Mouse (Mus musculus) hindbrain, embryonic 15.5 days (tissue): ENCODE data around the gene Gm49320. TPM values are rescaled to one million over a fixed set of nuclear protein-coding genes. Genes with fewer than 3 reads are reported as not detected.

Experiments used
- ATAC-seq: fragments of 200-750 bp; cut with Nextera tagmentation; 2 replicates; pipeline ENCODE4 v1.8.0; 2017; ENCODE audit warnings: low read depth, moderate number of reproducible peaks, moderate TSS enrichment; ENCODE audit not compliant: low FRiP score
- H3K27ac ChIP-seq: fragments of 300-500 bp; sonication (generic); replicated peaks from 2 replicates; pipeline ENCODE4 v1.5.1; 2015; ENCODE audit warnings: mild to moderate bottlenecking, inconsistent platforms
- H3K27me3 ChIP-seq: fragments of 300-500 bp; sonication (generic); 2 replicates; pipeline ENCODE4 v1.6.1; 2015; ENCODE audit warnings: control low read depth, inconsistent platforms
- H3K36me3 ChIP-seq: fragments of 300-500 bp; sonication (generic); 2 replicates; pipeline ENCODE4 v1.6.1; 2015; ENCODE audit warnings: control low read depth, inconsistent platforms
- H3K4me1 ChIP-seq: fragments of 300-500 bp; sonication (generic); replicated peaks from 2 replicates; pipeline ENCODE4 v1.6.1; 2015; ENCODE audit warnings: control low read depth, inconsistent platforms
- H3K4me2 ChIP-seq: fragments of 300-500 bp; sonication (generic); 2 replicates; pipeline ENCODE4 v1.6.1; 2015; ENCODE audit warnings: moderate library complexity, mild to moderate bottlenecking, inconsistent platforms
- H3K4me3 ChIP-seq: fragments of 300-500 bp; sonication (generic); 2 replicates; pipeline ENCODE4 v1.5.1; 2015; ENCODE audit warnings: mild to moderate bottlenecking, inconsistent platforms
- H3K9ac ChIP-seq: fragments of 300-500 bp; sonication (generic); 2 replicates; pipeline ENCODE4 v1.6.1; 2015; ENCODE audit warnings: inconsistent platforms
- H3K9me3 ChIP-seq: fragments of 300-500 bp; sonication (generic); 2 replicates; pipeline ENCODE4 v1.6.1; 2016; ENCODE audit warnings: control low read depth, inconsistent platforms
- WGBS: fragments of 180-500 bp; shearing (Covaris S2); methylation state at CpG from one replicate; pipeline ENCODE4 v1.1.7; 2015; 5-methylcytosine and 5-hydroxymethylcytosine counted together
- polyA plus RNA-seq: library from polyadenylated mRNA; unstranded; fragments of >200 nt; fragmentation: Nextera tagmentation; extraction: Ambion mirVana; gene quantifications from 2 replicates; pipeline ENCODE4 v1.2.1, GENCODE M21; 2015

The Gm49320 gene
- polyA plus RNA-seq: 0.83 and 0.92 TPM in 2 replicates

GRCm38 (mm10) chr8:4238434-4239192 is at the start of gene Gm49320, which contains the start of gene Map2k7:
TSS of gene Gm49320 (plus strand) at chr8:4238865.
TSS of gene Map2k7 (plus strand) at chr8:4238740.
- H3K4me3 ChIP-seq: peak within 1 kb of the TSS; percentile 51
- peak; percentile 96 for ATAC-seq
- WGBS: 0% methylated on average over 69 of the region's 71 CpGs
- no peaks in the 10 kb centered on the region for H3K9me3 ChIP-seq
- peak within 1 kb of the TSS; percentile 94 for H3K27ac ChIP-seq
- H3K4me2 ChIP-seq: peak within 1 kb of the TSS; percentile 69
- H3K27me3 ChIP-seq: no peaks in the 10 kb centered on the region
- H3K36me3 ChIP-seq: peaks cover 17% of the 10 kb centered on the region
- peaks cover 37% of the 10 kb centered on the region for H3K4me1 ChIP-seq
- peak within 1 kb of the TSS; percentile 55 for H3K9ac ChIP-seq

GRCm38 (mm10) chr8:4189031-4189722 is 49.5 kb upstream of the Gm49320 start:
- Histone ChIP-seq H3K27me3 (no peaks in the 10 kb centered on the region), H3K4me1 (peaks cover 12% of the 10 kb centered on the region), H3K4me3 (no peak overlapping the region), H3K9me3 (no peaks in the 10 kb centered on the region), H3K4me2 (no peak overlapping the region), H3K27ac (no peak overlapping the region), H3K36me3 (peaks cover 59% of the 10 kb centered on the region), H3K9ac (no peak overlapping the region)
- WGBS: 46% methylated on average over 3 of the region's 3 CpGs
- ATAC-seq: no peak

GRCm38 (mm10) chr8:4192305-4192704 is 46.4 kb upstream of the Gm49320 start:
- 31% methylated on average over 5 of the region's 5 CpGs for WGBS
- Histone ChIP-seq H3K4me1 (peaks cover 12% of the 10 kb centered on the region), H3K4me3 (no peak overlapping the region), H3K9me3 (no peaks in the 10 kb centered on the region), H3K9ac (no peak overlapping the region), H3K27me3 (no peaks in the 10 kb centered on the region), H3K4me2 (no peak overlapping the region), H3K36me3 (peaks cover 45% of the 10 kb centered on the region), H3K27ac (peak overlapping the region; percentile 76)
- ATAC-seq: peak; percentile 47

DNA sequence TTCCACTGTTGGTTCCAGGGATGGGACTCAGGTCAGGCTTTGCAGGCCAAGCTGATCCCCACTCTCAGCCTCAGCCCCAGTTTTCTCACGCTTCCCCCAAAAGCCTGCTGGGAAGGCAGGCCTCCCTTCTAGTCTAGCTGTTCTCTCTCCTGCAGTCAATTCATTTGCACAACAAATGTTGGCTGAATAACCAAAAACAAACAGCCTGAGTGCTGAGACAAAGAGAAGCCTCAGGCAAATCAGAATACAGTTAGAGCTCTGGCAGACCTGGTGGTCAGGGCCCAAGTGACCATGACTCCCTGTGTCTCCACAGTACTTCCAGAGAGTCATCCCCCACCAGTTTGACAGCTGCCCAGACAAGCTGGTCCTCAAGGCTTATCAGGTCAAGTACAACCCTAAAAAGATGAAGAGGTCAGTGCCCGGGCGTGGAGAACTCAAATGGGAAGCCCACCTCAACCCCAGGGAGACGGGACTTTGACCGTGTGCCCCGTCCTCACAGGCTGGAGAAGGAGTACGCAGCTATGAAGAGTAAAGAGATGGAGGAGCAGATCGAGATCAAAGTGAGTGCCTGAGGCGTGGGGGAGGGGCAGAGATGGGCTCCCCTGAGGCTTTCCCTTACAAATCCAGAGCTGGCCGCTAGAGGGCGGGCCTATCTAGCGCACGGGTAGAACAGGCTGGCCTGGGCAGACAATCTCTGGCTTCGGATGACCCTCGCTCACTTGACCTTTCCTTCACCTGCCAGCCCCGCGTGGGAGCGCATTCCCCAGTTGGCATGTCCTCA is 45.7 kb upstream of the Gm49320 start:
- Histone ChIP-seq H3K9ac (no peak overlapping the region), H3K4me1 (peaks cover 12% of the 10 kb centered on the region), H3K9me3 (no peaks in the 10 kb centered on the region), H3K4me3 (no peak overlapping the region), H3K27ac (peak overlapping the region; percentile 76), H3K36me3 (peaks cover 45% of the 10 kb centered on the region), H3K4me2 (no peak overlapping the region; the same call in 1 of the 2 replicates), H3K27me3 (no peaks in the 10 kb centered on the region)
- WGBS: 4% methylated on average over 18 of the region's 18 CpGs
- peak; percentile 79 for ATAC-seq

DNA sequence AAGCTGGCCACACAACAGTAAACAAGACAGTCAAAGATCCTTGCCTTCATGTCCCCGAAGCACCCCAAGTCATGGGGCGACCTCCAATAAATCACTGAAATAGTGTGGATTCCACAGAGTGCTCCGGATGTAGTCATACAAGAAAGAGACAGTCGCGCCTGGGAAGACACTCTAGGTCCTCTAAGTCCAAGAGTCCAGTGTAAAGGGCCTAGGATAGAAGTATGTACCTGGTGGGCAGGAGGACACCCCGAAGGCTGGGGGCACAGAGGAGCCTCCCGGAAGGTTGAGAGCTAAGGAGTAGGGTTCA is 45.1 kb upstream of the Gm49320 start:
- peaks cover 12% of the 10 kb centered on the region for H3K4me1 ChIP-seq
- ATAC-seq: no peak; the same call in 1 of the 2 replicates
- no peak overlapping the region for H3K4me3 ChIP-seq
- WGBS: 52% methylated on average over 7 of the region's 7 CpGs
- no peak overlapping the region for H3K9ac ChIP-seq
- H3K27ac ChIP-seq: peak overlapping the region; percentile 76
- no peaks in the 10 kb centered on the region for H3K27me3 ChIP-seq
- H3K9me3 ChIP-seq: no peaks in the 10 kb centered on the region
- peaks cover 41% of the 10 kb centered on the region for H3K36me3 ChIP-seq
- no peak overlapping the region; the same call in 1 of the 2 replicates for H3K4me2 ChIP-seq

DNA sequence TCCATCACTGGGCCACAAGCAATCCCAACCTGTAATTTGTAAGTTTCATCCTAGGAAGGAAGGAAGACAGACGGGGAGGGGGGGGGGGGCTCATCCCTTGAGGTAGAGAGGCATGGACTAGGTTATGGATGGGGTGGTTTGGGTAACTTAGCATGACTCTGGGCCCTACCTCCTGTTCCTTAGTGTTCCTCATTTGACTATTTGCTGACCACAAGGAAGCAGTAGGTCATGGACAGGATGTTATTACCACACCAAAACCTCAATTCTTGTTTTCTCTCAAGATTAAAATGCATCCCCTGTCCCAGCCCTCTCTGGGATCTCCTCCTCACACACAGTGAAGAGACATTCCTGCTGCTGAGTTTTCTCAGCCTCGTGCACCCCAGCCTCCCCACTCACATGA is 37.3 kb upstream of the Gm49320 start:
- H3K4me2 ChIP-seq: no peak overlapping the region
- peaks cover 3% of the 10 kb centered on the region for H3K27me3 ChIP-seq
- no peak overlapping the region for H3K4me3 ChIP-seq
- ATAC-seq: no peak
- WGBS: 71% methylated on average over 1 of the region's 2 CpGs
- peaks cover 70% of the 10 kb centered on the region for H3K36me3 ChIP-seq
- H3K9ac ChIP-seq: no peak overlapping the region
- no peaks in the 10 kb centered on the region for H3K9me3 ChIP-seq
- no peak overlapping the region for H3K27ac ChIP-seq
- peaks cover 5% of the 10 kb centered on the region for H3K4me1 ChIP-seq

DNA sequence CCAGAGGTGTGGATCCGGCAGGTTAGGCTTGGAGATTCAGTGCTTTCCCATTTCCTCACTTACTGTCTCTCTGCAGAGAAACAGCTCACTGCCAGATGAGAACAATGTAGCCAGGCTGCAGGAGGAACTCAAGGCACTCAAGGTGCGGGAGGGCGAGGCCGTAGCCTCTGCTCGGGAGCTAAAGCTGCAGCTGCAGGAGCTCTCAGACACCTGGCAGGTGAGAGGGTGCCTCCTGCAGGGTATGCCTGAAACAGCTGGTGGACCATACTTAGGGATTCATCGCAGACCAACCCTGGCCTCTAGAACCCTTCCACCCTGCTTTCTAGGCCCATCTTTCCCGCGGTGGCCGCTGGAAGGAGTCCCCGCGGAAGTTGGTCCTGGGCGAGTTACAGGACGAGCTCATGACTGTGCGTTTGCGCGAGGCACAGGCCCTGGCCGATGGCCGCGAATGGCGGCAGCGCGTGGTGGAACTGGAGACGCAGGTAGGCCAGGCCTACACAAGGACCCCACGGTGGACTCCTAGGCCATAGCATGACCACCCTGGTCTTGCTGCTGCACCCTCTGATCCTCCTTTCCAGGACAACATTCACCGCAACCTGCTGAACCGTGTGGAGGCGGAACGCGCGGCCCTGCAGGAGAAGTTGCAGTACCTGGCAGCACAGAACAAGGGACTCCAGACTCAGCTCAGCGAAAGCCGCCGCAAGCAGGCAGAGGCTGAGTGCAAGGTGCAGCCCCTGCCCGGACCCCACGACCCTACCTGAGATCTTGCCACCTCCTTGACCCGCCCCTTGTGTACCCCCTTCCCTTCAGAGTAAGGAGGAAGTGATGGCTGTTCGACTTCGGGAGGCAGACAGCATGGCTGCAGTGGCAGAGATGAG is 33.2 kb upstream of the Gm49320 start:
- Histone ChIP-seq H3K27ac (no peak overlapping the region), H3K9ac (no peak overlapping the region), H3K36me3 (peaks cover 53% of the 10 kb centered on the region), H3K4me3 (no peak overlapping the region), H3K4me2 (no peak overlapping the region), H3K9me3 (no peaks in the 10 kb centered on the region), H3K27me3 (peaks cover 3% of the 10 kb centered on the region), H3K4me1 (peaks cover 23% of the 10 kb centered on the region)
- ATAC-seq: 0 out of 2 replicates have a peak, but pooled peaks have one; percentile 0
- WGBS: 26% methylated on average over 38 of the region's 38 CpGs

DNA sequence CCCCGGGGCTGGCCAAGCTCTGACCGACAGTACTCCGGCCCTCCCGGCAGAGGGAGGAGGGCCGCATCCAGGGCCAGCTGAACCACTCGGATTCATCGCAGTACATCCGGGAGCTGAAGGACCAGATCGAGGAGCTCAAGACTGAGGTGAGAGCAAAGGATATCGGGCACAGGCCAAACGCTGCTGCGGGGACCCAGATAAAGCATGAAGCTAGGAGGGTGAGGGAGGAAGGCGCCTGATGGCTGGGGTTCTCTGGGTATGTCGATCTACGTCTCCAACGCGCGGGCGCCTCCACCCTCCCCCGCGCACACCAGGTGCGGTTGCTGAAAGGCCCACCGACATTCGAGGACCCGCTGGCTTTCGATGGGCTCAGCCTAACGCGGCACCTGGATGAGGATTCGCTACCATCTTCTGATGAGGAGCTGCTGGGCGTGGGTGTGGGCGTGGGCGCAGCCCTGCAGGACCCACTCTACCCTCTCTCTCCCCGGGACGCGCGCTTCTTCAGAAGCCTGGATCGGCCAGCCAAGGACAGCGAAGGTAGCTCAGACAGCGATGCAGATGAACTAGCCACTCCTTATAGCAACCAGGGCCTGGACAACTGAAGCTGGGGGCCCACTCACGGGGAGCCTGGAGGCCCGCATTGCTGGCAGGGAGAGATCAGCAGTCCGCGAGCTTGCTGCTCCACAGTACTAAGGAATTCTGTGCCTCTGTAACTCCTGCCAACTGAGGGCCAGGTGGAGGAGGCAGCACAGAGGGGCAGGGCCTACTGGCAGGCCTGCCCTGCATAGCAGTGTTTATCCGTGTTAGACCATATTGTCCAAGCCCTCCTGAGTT is 32.3 kb upstream of the Gm49320 start:
- Histone ChIP-seq H3K27me3 (peaks cover 3% of the 10 kb centered on the region), H3K9ac (no peak overlapping the region), H3K9me3 (no peaks in the 10 kb centered on the region), H3K4me1 (peaks cover 28% of the 10 kb centered on the region), H3K36me3 (peaks cover 53% of the 10 kb centered on the region), H3K27ac (no peak overlapping the region), H3K4me2 (0 out of 2 replicates have a peak overlapping the region, but pooled peaks have one; percentile 5), H3K4me3 (no peak overlapping the region)
- 0 out of 2 replicates have a peak, but pooled peaks have one; percentile 1 for ATAC-seq
- WGBS: 16% methylated on average over 43 of the region's 44 CpGs

DNA sequence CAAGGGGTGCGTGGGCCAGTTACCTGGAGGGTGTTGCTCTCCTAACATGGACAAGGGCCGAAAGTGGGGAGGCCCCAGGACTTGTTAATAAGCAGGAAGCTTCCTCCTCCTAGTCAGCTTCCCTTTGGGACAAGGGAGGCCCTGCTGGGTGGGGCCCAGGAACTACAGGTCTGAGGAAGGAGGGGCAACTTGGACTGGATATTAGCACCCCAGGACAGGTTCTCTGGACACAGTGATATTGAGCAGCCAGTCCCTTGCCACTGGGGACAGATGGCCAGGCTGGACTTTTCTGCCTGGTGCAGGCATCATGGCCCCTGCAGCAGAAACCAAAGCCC is 31.7 kb upstream of the Gm49320 start:
- Histone ChIP-seq H3K27ac (no peak overlapping the region), H3K4me2 (no peak overlapping the region), H3K27me3 (peaks cover 3% of the 10 kb centered on the region), H3K36me3 (peaks cover 53% of the 10 kb centered on the region), H3K4me1 (peaks cover 28% of the 10 kb centered on the region), H3K9me3 (no peaks in the 10 kb centered on the region), H3K4me3 (no peak overlapping the region), H3K9ac (no peak overlapping the region)
- 61% methylated on average over 2 of the region's 2 CpGs for WGBS
- no peak for ATAC-seq

DNA sequence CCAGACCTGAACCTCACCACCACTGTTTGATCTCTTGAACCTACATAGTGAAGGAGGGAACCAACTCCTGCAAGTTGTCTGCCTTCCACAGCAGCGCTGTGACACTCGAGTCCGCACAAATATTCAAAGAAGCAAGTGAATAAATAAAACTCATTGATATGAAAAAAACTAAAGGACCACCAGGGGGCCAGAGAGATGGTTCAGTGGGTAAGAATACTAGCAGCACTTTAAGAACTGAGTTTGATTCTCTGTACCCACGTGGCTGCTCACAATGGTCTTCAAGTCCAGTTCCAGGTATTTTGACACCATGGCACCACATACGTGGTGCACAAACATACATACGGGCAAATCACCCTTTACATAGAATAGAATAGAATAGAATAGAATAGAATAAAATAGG is 27.6 kb upstream of the Gm49320 start:
- Histone ChIP-seq H3K27ac (0 out of 2 replicates have a peak overlapping the region, but pooled peaks have one; percentile 22), H3K4me1 (peaks cover 62% of the 10 kb centered on the region), H3K9me3 (no peaks in the 10 kb centered on the region), H3K4me2 (no peak overlapping the region), H3K4me3 (no peak overlapping the region), H3K36me3 (peaks cover 30% of the 10 kb centered on the region), H3K9ac (no peak overlapping the region), H3K27me3 (no peaks in the 10 kb centered on the region)
- 72% methylated on average over 6 of the region's 6 CpGs for WGBS
- no peak for ATAC-seq
